Mouse (Mus musculus): ENCODE measurements around the gene Gcnt4. TPM values are rescaled to one million over a fixed set of nuclear protein-coding genes. Genes with fewer than 3 reads are reported as not detected.

Gcnt4 gene
- polyA plus RNA-seq, 1 experiment from 2014 or later: 0.99 TPM

DNA sequence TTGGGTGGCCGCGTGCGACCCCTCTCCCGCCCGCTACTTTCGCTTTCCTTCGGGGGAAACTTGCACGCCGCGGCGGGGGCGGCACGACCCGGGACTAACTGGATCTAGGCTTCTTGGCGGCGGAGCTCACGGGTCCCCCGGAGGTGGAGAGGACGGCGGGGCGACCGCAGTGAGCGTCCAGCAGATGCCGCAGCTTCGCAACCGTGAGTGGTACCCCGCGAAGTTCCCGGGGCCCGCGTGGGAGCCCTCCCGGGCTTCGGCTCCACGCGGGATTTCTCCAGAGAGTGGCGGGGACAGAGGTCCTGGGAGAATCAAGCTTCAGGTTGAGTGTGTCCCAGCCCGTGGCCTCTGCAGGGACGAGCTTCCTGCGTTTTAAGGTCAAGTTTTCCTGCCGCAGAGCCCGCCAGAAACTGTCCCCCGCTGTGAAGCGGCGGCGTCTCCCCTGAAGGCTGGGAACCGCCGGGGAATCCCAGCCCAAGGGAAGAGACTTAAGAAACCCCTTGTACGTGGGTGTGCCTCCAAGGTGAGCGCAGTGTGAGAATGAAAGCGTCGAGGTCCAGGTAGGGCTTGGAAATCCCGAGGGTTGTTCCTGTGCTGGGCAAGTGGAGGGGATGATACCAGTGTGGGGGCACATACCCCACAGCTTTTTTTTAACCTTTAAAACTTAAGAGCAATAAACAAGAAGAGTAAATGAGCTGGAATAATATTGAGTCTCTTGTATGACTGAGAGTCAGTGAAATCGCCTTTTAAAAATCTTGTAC is 676 bp downstream of the Gcnt4 start:
- ATAC-seq (ENCODE audit: low FRiP score, low TSS enrichment): peak; percentile 62; the same call in 1 of the 2 replicates
- Histone ChIP-seq H3K27me3 (ENCODE audit: control insufficient read depth, insufficient read depth, low read length) (peaks cover 5% of the 10 kb centered on the region; the same call in 1 of the 2 replicates), H3K4me2 (replicated peaks; ENCODE audit: low read depth, low read length) (peak overlapping the region; percentile 100), H3K4me1 (ENCODE audit: control insufficient read depth, insufficient read depth, low read length) (peaks cover 9% of the 10 kb centered on the region), H3K9ac (ENCODE audit: low read depth, low read length) (peak overlapping the region; percentile 77), H3K4me3 (ENCODE audit: low read length) (peak overlapping the region; percentile 82), H3K9me3 (ENCODE audit: control insufficient read depth, low read length) (no peaks in the 10 kb centered on the region), H3K27ac (ENCODE audit: low read depth, low read length) (no peak overlapping the region), H3K36me3 (ENCODE audit: control insufficient read depth, insufficient read depth, low read length) (no peaks in the 10 kb centered on the region)
- WGBS: 1% methylated on average over 47 of the region's 53 CpGs

DNA sequence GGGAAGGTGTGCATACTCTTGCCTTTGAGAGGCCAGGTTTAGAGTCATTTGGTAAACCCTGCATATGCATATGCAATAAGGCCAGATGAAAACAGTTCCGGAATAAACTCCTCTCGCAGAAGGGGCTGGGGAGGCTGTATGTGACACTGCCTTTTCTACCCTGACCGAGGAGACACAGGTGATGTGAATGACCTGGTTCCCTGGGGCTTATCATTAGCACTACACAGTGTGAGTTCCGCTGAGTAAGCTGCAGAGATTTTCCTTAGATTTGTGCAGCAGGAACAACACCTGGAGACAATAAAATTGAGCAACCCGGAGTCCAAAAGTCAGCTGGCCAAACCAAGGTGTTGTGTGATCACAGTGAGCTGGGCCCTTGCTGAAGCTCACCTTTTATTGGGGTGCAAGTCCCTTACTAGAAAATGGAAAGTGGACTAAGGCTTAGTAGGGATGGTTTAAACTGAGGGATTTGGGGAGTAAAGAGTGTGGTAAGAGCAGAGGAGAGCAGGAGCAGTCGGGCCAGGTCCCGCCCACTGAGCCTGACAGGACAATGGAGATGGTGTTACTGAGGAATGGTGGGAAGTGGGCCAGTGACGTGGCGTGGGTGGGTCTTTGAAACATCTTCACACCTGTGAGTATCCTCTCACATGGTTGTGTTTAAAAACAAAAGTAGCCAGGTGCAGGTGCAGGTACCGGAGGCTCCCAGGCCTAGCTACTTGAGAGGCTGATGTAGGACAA is 1.7 kb downstream of the Gcnt4 start:
- Histone ChIP-seq H3K4me1 (ENCODE audit: control insufficient read depth, insufficient read depth, low read length) (peaks cover 9% of the 10 kb centered on the region), H3K9ac (ENCODE audit: low read depth, low read length) (no peak overlapping the region), H3K36me3 (ENCODE audit: control insufficient read depth, insufficient read depth, low read length) (no peaks in the 10 kb centered on the region), H3K4me3 (ENCODE audit: low read length) (peak overlapping the region; percentile 82; the same call in 1 of the 2 replicates), H3K27ac (ENCODE audit: low read depth, low read length) (no peak overlapping the region), H3K9me3 (ENCODE audit: control insufficient read depth, low read length) (no peaks in the 10 kb centered on the region), H3K27me3 (ENCODE audit: control insufficient read depth, insufficient read depth, low read length) (peaks cover 5% of the 10 kb centered on the region; the same call in 1 of the 2 replicates), H3K4me2 (replicated peaks; ENCODE audit: low read depth, low read length) (peak overlapping the region; percentile 100; the same call in 1 of the 2 replicates)
- ATAC-seq (ENCODE audit: low FRiP score, low TSS enrichment): no peak
- 42% methylated on average over 10 of the region's 10 CpGs for WGBS

DNA sequence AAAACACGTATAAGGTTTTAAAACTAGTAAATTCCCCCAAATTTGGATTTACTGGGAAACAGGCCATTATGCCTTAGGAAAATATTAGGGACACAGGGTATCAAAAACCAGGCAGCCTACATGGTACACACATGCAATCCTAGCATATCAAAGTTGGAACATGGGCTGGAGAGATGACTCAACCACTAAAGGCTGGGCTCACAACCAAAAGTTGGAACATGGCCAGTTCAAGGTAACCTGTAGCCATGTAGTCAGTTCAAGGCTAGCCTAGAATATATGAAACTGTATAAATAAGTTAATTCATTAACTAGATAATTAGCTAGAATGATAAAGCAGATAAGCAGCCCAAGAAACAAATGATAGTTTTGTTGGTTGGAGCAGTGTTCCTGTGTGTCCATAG is 3.3 kb downstream of the Gcnt4 start:
- Histone ChIP-seq H3K4me1 (ENCODE audit: control insufficient read depth, insufficient read depth, low read length) (peaks cover 9% of the 10 kb centered on the region), H3K9ac (ENCODE audit: low read depth, low read length) (no peak overlapping the region), H3K36me3 (ENCODE audit: control insufficient read depth, insufficient read depth, low read length) (no peaks in the 10 kb centered on the region), H3K4me2 (replicated peaks; ENCODE audit: low read depth, low read length) (no peak overlapping the region), H3K27me3 (ENCODE audit: control insufficient read depth, insufficient read depth, low read length) (peaks cover 5% of the 10 kb centered on the region; the same call in 1 of the 2 replicates), H3K9me3 (ENCODE audit: control insufficient read depth, low read length) (no peaks in the 10 kb centered on the region), H3K4me3 (ENCODE audit: low read length) (no peak overlapping the region), H3K27ac (ENCODE audit: low read depth, low read length) (no peak overlapping the region)
- ATAC-seq (ENCODE audit: low FRiP score, low TSS enrichment): no peak
- WGBS: 90% methylated on average over 1 of the region's 1 CpGs

DNA sequence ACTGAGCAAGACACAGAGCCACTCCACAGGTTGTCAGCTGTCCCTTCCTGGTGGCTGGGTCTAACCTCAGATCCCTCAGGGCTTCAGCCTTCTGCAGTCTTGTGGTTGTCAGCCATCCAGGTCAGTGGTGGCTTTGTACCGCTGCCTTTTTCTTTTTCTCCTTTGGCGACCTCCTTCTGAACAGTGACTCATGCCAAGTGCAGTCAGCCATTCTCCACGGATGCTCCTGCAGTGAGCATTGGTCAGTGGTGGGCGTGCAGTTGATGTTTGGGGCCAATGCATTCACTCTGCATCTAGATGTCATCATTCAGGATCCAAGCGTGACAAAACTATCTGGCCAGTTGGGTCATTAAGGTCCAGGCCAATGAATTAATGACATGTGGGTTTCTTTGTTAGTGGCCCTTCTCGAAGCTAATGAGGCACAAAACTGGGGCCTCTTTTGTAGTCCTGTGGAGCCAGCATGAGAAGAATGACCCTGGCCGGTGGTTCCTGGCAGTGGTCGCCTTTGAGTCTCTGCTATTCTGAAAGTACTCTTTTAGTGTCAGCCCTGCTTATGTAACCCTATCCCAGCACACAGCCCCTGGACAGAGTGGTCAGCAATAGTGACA is 4.0 kb downstream of the Gcnt4 start:
- no peak overlapping the region for H3K4me3 ChIP-seq (ENCODE audit: low read length)
- H3K9me3 ChIP-seq (ENCODE audit: control insufficient read depth, low read length): no peaks in the 10 kb centered on the region
- H3K36me3 ChIP-seq (ENCODE audit: control insufficient read depth, insufficient read depth, low read length): no peaks in the 10 kb centered on the region
- peaks cover 5% of the 10 kb centered on the region; the same call in 1 of the 2 replicates for H3K27me3 ChIP-seq (ENCODE audit: control insufficient read depth, insufficient read depth, low read length)
- 31% methylated on average over 8 of the region's 8 CpGs for whole genome bisulfite sequencing
- peaks cover 9% of the 10 kb centered on the region for H3K4me1 ChIP-seq (ENCODE audit: control insufficient read depth, insufficient read depth, low read length)
- ATAC-seq (ENCODE audit: low FRiP score, low TSS enrichment): peak; percentile 32; the same call in 1 of the 2 replicates
- no peak overlapping the region for H3K4me2 ChIP-seq (replicated peaks; ENCODE audit: low read depth, low read length)
- no peak overlapping the region for H3K9ac ChIP-seq (ENCODE audit: low read depth, low read length)
- no peak overlapping the region for H3K27ac ChIP-seq (ENCODE audit: low read depth, low read length)

DNA sequence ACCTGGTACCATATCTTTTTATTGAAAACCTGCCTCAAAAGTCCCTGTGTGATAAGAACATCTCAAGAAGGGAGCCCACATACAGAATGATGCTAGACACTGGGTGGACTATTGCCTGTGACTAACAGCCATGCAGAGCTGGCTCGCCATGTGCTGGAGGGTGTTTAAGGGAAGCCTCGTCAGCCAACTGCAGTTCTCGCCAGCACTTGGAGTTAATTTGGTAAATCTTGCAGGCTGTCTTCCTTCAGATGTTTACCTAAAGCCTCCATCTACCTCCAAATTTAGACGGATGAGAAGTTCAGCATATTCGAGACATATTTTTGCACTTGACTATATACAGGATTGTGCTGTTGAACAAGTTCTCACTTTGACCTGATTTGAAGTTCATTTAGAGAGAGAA is 8.3 kb downstream of the Gcnt4 start:
- Histone ChIP-seq H3K27ac (ENCODE audit: low read depth, low read length) (no peak overlapping the region), H3K4me2 (replicated peaks; ENCODE audit: low read depth, low read length) (no peak overlapping the region), H3K4me3 (ENCODE audit: low read length) (no peak overlapping the region), H3K9me3 (ENCODE audit: control insufficient read depth, low read length) (no peaks in the 10 kb centered on the region), H3K27me3 (ENCODE audit: control insufficient read depth, insufficient read depth, low read length) (no peaks in the 10 kb centered on the region), H3K4me1 (ENCODE audit: control insufficient read depth, insufficient read depth, low read length) (peaks cover 20% of the 10 kb centered on the region), H3K36me3 (ENCODE audit: control insufficient read depth, insufficient read depth, low read length) (no peaks in the 10 kb centered on the region), H3K9ac (ENCODE audit: low read depth, low read length) (no peak overlapping the region)
- ATAC-seq (ENCODE audit: low FRiP score, low TSS enrichment): no peak
- WGBS: 92% methylated on average over 5 of the region's 5 CpGs

DNA sequence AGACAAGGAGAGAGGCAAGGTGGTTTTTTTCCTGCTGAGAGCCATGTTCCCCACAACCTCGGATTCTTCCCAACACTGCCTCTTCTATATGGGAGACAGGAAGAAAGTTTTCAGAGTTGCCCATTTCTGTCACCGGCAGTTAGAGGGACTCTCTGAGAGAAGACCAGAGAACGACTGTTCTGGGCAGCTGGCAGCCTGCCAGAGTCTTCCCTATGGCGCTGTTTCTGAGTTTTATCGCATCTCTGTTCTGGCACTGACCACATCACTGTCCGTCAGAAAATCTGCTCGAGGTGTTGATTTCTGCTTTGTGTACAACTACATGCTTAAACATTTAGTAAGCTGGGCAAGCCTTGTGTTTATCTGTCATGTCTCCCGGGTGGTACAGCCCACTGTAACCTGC is 8.9 kb downstream of the Gcnt4 start:
- no peak overlapping the region for H3K9ac ChIP-seq (ENCODE audit: low read depth, low read length)
- no peaks in the 10 kb centered on the region for H3K27me3 ChIP-seq (ENCODE audit: control insufficient read depth, insufficient read depth, low read length)
- no peaks in the 10 kb centered on the region for H3K9me3 ChIP-seq (ENCODE audit: control insufficient read depth, low read length)
- no peaks in the 10 kb centered on the region for H3K36me3 ChIP-seq (ENCODE audit: control insufficient read depth, insufficient read depth, low read length)
- no peak overlapping the region for H3K27ac ChIP-seq (ENCODE audit: low read depth, low read length)
- H3K4me2 ChIP-seq (replicated peaks; ENCODE audit: low read depth, low read length): no peak overlapping the region
- no peak for ATAC-seq (ENCODE audit: low FRiP score, low TSS enrichment)
- WGBS: 60% methylated on average over 8 of the region's 8 CpGs
- H3K4me1 ChIP-seq (ENCODE audit: control insufficient read depth, insufficient read depth, low read length): peaks cover 20% of the 10 kb centered on the region
- no peak overlapping the region for H3K4me3 ChIP-seq (ENCODE audit: low read length)

DNA sequence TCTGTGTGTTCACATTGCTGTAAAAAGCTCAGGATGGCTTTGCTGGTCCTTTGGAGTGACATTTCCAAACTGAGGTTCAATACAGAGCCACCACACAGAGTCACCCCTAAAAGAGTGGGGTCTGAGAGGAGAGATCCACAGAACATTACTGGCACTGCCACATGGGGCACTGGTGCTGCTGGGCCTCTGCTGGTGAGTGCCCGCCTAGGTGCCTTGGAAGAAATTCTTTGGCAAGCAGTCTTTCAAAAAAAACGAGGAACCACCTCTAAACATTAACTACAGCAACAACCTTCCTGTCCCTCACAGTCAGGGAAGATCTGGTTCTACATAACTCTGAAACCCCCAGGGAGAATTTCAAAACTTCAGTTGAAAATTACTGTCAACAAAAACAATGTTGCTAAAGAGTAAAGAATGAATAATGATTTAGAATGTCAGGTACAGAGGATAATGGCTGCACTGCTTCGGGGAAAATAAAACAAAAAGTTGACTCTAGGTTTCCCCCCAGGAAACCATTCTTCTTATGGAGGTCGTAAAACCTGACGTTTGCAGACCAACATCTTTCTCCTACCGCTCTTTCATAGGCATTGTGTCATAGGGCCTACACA is 11.8 kb downstream of the Gcnt4 start:
- WGBS: 21% methylated on average over 6 of the region's 6 CpGs
- no peak overlapping the region for H3K4me3 ChIP-seq (ENCODE audit: low read length)

DNA sequence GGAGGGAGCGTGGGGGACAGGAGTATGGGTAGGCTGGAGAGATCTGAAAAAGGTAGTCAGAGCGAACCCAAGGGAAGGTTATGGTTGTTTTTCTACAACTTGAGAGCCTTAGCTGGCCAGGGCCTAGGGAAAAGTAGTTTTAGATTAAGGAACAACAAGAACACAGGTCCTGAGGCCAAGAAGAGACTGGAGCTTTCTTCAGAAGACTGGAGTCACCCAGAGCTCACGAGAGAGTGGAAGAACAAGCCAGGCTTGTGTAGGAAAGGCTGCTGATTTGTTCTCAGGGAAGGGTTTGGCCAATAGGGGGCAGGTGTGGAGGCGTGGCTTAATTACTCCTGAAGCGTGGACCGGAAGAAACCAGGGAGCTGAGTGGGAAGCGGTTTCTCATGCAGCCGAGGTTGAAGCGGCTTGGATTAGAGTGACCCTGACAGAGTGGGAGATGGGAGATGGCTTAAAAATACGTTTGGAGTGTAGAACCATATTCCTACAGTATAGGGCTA is 12.6 kb downstream of the Gcnt4 start:
- 64% methylated on average over 10 of the region's 10 CpGs for WGBS
- peaks cover 15% of the 10 kb centered on the region for H3K4me1 ChIP-seq (ENCODE audit: control insufficient read depth, insufficient read depth, low read length)
- H3K4me3 ChIP-seq (ENCODE audit: low read length): no peak overlapping the region
- no peak overlapping the region for H3K4me2 ChIP-seq (replicated peaks; ENCODE audit: low read depth, low read length)
- peak overlapping the region; percentile 27; the same call in 1 of the 2 replicates for H3K27ac ChIP-seq (ENCODE audit: low read depth, low read length)
- H3K27me3 ChIP-seq (ENCODE audit: control insufficient read depth, insufficient read depth, low read length): no peaks in the 10 kb centered on the region
- 0 out of 2 replicates have a peak, but pooled peaks have one; percentile 10 for ATAC-seq (ENCODE audit: low FRiP score, low TSS enrichment)
- no peaks in the 10 kb centered on the region for H3K36me3 ChIP-seq (ENCODE audit: control insufficient read depth, insufficient read depth, low read length)
- no peak overlapping the region for H3K9ac ChIP-seq (ENCODE audit: low read depth, low read length)
- H3K9me3 ChIP-seq (ENCODE audit: control insufficient read depth, low read length): no peaks in the 10 kb centered on the region

More for the DNA sequence above, 11.8 kb downstream of the Gcnt4 start:
- H3K27ac ChIP-seq (ENCODE audit: low read depth, low read length): 0 out of 2 replicates have a peak overlapping the region, but pooled peaks have one; percentile 27
- peak; percentile 38; the same call in 1 of the 2 replicates for ATAC-seq (ENCODE audit: low FRiP score, low TSS enrichment)
- no peaks in the 10 kb centered on the region for H3K36me3 ChIP-seq (ENCODE audit: control insufficient read depth, insufficient read depth, low read length)
- peaks cover 15% of the 10 kb centered on the region for H3K4me1 ChIP-seq (ENCODE audit: control insufficient read depth, insufficient read depth, low read length)
- H3K27me3 ChIP-seq (ENCODE audit: control insufficient read depth, insufficient read depth, low read length): no peaks in the 10 kb centered on the region
- H3K9ac ChIP-seq (ENCODE audit: low read depth, low read length): no peak overlapping the region
- H3K4me2 ChIP-seq (replicated peaks; ENCODE audit: low read depth, low read length): no peak overlapping the region
- H3K9me3 ChIP-seq (ENCODE audit: control insufficient read depth, low read length): no peaks in the 10 kb centered on the region

All from kidney, embryonic 14.5 days (tissue).